Mouse (Mus musculus) kidney, adult 11 months (tissue): ENCODE measurements around the gene Apba2.

Experiments used
- DNase-seq: peaks from one replicate; pipeline ENCODE4 v3.0.0; 2022

The Apba2 gene

DNA sequence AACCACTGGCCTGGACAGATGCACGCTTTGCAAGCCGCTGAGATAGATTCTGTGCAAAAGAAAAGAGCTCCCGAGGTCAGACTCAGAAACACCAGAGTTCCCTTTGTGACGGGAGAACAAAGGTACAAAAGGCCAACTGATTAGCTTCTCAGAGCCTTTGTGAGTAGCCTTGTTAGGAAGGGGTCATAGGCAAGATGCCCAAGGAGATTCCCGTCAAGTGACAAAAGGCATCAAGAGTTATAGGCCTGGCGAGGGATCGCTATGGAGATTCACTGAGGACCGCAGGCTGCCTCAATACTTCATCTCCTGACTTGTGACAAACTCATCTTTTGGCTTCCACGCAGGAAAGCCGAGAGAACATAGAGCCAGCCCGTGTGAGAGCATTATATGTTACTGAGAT lies 237.6 kb downstream of the Apba2 start:
- no peak for DNase-seq

DNA sequence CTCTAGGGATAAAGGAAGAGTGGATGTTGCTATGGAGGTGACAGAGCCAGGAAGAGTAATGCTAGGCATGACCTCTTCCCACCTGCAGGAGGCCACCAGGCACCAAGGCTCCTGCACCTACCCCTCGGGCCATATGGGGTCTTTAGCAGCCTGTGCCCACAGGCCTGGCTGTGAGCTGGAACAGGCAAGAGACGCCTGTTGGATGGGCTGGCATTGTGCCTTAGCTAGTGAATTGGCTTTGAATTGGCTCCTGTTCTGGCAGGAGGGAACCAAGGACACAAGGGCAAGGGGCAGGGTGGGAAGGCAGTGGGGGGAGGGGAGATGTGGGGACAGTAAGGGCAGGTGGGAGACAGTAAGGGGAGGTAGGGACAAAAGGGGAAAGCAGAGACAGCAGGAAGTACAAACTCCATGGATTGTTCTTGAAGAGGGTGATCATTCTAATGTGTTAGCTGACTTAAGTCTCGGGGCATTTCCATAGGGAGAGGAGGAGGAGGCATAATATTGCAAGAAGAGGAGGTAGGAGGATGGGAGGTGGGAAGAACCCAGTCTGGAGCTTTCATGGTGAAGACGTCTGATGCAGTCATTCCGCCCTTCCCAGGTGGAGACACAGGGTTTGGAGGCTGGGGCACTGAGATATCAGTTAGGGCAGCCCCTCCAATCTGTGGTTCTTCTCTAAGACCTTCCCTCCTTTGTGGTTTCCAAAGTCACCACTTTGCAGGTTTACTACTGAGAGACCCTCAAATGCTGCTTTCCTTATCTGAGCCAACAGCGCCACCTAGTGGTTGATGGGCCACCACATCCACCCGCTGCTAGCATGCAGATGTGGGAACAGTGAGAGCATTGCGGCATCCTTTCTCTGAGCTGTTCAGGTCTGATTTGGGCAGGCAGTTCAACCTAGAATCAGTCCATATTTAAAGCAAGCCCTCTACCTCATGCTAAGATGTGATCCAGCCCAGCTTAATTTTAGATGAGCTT lies 240.1 kb downstream of the Apba2 start:
- peak; percentile 17 for DNase-seq

DNA sequence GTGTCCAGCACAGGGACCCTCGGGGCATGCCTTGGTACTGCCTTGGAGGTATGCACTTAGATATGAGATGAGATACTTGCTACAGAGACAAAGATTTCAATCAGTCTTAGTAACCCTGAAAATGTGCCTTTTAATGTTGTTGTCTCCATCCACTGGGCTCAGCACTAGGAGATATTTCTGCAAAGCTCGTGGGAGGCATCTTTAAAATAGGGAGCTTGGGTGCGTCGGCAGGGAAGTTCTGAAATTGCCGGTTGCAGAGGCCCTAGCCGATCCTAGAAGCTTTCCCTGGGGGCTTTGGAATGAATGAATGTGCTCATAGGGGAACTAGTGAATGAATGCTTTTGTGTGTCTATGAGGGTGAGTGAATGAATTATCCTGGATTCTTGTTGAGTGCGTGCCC lies 242.1 kb downstream of the Apba2 start:
- no peak for DNase-seq

DNA sequence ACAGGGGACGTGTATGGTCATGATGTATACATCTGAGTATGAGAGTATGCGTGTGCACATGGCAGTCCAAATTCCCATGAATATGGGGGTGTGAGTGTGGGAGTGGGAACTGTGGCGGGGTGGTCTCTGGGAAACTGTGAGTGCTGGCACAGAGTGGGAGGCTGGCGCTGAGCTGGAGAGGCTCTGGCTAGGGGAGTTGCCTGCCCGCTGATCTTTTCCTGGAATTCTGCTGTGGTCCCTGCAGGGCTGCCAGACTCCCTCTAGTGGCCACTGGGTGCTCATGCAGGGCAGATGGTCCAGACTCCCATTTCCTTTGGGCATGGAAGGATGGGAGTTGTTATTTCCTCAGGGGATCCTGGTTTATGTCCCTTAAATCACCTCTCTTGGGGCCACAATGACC lies 250.0 kb downstream of the Apba2 start:
- peak; percentile 14 for DNase-seq

DNA sequence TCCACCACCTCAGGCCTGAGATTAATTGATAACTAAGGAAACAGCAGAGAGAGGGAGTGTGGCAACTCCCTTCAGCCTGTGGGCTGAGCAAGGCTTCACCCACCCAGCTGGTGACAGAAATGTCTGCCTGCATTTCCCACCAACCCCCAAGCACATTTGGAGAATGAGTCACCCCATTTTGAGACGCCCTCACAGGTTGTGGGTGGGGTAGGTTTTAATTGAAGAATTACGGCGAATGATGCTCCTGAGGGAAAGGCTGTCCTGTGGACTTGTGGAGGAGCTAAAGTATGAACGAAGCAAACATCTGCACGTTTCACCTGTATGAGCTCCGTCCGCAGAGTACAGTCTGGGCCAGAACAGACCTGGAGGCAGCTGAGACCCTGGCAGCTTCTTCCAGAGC lies 250.6 kb downstream of the Apba2 start:
- DNase-seq, result no peak

DNA sequence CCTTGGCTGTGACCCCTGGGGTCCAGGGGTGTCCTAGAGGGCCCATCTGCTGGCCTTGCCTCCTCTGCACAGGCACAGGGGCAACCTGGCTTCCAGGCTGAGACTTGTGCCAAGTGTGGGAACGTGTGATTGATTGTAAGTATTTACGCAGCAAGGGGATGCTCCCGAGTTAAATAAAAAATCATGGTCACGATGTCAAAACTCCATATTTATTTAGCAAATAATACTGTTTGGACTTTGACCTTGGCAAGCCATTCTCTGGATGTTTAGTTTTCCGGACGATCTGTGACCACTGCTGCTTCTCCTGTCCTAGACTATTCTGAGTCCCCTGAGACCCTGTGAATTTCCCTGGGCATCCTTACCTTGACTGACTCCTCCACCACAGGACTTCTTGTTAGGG lies 252.2 kb downstream of the Apba2 start:
- DNase-seq, result no peak

DNA sequence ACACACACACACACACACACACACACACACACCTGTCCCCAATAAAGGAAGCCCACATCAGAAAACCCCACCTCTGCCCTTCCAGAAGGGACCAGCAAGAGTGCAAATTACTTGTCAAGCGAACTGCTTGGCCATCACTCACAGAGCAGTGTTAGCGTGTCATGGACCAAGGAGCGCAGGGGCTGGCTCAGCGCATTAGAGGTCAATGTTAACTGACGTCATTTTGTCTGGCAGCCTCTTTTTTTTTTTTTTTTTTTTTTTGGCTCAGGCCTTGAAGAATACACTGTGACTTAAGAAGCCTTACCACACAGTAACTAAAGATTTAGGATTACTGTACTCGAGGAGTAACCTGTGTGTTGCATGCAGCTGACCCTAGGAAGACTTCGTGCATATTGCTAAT lies 252.7 kb downstream of the Apba2 start:
- peak; percentile 36 for DNase-seq

DNA sequence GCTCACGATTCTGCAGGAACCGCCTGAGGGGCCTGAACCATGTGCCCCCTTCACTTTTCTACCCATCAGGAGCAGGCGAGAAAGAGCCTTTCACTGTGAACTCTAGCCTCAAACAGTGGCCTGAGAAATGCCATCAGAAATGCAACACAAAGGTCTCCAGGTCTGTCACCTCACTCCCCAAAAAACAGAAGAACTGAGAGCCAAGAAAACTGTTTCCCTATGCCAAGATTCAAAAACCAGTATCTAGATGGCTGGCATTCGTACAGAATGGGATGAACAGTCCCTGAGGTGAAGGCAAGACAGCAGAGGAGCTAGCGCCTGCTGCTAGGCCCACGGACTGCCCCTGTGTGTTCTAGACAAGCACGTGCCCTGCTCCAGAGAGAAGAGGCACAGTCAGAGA lies 253.6 kb downstream of the Apba2 start:
- DNase-seq, result no peak

DNA sequence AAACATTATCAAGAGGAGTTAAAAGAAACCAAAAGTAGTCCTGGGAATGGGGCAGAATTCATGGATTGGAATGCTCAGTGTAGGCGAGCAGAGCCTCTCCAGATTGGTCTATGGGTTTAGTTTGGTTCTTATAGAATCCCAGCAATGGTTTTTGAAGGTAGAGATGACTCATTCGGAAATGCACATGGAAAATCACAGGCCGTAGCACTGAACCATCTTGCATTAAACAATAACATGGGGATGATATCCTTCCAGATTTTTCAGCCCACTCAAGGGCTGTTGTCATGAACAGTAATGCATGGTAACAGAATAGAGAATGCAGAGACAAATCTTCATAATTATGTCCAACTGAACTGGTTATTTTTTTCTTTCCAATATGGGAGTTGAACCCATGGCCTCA lies 264.1 kb downstream of the Apba2 start:
- DNase-seq, result no peak

DNA sequence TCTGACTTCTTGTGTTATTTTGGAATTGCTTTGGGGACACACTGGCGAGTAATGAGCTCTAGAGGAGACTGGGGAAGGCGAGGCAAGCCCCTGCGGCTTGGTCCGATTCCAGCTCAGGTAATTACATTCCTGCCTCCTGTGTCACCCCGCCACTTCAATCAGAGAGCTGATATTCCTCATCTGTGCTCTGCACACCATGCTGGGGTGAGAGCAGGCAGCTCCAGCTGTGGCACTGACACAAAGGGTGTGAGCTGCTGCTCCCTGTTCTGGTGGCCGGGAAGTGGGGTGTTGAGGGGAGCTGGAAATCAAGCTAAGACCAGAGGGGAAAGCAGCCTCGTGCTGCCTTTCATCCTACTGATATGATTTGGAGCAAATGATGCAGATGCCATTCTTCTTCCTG lies 268.3 kb downstream of the Apba2 start:
- no peak for DNase-seq

DNA sequence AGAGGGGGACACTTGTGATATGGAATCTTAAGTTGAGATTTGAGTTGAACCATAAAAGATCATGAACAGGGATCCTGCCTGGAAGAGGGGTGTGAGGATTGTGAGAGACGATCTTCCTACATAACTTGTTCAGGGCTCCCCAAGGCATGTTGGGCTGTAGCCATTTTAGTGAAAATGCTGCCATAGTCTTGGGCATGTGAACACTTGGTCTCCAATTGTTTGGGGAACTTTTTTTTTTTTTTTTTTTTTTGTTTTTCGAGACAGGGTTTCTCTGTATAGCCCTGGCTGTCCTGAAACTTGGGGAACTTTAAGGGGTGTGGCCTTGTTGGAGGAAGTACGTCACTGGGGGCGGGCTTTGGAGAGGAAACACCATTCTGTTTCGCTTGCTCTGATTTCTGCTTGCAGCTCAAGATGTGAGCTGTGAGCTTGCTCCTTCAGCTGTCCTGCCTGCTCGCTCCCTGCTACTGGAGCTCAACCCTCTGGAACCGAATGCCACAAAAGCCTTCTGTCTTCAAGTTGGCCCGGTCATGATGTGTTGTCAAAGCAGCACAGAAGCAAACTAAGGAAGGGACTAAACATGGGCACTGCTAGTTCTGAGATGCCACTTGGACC lies 269.4 kb downstream of the Apba2 start:
- no peak for DNase-seq

DNA sequence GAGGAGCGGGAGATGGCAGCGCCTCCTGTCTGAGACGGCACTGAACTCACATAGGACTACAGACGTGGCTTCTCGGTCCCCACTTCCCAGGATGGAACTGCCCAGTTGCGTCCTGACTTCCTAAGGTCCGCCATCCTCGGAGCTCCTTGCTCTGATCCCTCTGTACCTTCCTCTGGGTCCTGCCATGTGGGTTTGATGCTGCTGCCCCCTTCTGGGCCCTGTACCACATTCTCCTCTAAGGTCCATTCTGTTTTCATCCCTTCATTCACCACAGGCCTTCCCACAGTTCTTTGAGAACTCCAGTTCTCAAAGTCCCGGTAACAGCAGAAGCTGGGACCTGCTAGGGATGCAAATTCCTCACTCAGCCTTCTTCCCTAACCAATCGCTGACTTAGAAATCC lies 272.0 kb downstream of the Apba2 start:
- DNase-seq, result no peak

DNA sequence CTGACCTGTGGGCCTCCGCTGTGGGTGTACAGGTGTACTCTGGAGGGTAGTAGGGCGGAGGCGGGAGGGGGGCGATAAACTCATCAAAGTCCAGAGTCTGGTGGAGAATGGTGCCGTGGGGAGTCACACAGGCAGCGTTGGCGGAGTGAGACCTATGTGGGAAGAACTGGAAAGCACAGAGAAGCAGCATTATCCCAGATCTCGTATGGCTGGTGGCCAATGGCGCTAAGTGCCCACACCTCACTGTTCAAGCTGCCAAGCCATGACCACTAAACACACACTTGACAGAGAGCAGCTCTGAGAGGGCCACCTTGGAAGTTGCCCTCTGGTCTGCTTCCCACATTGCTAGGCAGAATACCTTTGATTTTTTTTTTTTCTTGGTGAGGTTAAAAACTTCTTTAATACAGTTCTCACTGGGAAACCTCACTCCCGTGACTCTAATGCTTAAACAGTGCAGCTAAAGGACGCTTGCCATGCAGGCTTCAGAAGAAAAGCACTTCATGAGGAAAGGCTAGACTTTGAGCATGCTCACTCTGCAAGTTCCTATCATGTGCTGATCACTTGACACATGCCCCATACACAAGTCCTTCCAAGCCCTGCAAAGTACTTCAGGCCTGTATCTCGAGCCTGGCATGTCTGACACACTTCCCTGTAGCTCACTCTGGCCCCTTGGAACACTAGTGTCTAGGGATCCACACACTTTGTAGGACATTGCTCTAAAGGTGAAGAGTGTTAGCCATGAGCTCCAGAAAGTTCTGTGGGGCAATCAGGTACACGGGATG lies 275.4 kb downstream of the Apba2 start:
- DNase-seq, result no peak

DNA sequence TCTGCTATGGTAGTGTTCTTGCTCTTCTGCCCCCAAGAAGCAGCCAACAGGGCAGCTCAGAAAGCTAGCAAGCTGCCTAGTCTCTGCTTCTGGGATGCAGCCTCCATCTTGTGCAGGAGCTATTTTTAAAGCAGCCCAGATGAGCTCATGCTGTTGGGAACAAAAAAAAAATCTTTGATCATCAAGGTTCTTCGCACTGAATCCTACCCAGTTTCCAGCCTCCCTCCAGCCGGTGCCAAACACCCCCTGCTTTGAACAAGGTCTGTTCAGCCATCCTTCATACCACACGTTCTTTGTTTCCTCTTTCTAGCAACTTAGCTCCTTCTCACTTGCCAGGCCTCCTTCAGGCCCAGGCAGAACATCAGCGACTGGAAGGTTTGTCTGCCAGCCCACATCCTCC lies 278.0 kb downstream of the Apba2 start:
- no peak for DNase-seq

DNA sequence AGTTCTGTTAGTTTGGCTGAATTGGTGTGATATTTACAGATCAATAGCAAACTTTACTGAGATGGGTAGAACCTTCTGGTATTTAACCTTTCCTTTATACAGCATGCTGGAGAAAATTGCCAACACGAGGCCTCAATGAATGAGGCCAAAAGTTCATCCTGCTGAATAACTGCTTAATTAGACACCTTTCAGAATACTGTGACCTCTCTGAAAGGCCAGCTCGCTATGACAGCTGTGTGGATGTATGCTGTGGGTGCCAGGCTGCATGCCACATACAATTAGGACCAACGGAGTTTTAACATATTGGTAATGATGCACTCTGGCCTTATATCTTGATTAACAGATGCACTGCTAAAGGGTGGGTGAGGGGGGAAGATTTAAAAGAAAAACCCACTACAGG lies 283.5 kb downstream of the Apba2 start:
- DNase-seq, result no peak

DNA sequence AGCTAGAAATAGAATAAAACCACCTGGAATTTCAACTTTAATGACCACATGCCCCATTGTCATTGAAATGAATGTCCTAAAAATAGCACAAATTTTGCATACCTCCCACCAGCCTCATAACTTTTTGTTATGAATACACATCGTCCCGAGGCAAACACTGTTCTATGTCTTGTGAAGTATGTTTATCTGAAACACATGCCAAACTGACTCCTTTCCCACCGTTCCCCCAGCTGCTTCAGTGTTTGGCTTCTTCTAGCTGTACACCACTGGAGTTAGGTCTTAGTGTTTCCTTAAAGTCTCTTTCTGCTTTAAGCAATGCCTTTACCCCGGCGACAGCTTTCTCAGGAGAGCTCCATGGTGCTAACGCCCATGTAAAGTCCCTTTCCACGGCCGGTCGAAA lies 289.6 kb downstream of the Apba2 start:
- DNase-seq, result no peak

DNA sequence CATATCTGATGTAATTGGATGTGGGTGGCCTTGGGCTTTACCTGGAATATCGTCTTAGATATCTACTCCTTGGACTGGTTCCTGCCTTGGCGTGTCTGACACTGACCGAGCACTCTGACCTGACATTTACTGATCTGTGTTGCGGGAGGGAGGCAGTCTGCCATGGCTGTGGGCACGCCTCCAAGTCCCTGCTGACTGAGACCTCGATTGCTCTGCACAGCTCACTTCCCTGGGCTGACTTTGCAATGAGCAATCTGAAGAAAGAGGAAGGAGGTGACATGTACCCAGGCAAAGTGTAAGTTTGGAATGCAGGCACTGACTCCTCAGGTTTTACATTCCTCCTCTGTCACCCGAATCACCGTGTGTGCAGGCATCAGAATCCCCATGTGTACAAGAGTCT lies 290.5 kb downstream of the Apba2 start:
- no peak for DNase-seq

DNA sequence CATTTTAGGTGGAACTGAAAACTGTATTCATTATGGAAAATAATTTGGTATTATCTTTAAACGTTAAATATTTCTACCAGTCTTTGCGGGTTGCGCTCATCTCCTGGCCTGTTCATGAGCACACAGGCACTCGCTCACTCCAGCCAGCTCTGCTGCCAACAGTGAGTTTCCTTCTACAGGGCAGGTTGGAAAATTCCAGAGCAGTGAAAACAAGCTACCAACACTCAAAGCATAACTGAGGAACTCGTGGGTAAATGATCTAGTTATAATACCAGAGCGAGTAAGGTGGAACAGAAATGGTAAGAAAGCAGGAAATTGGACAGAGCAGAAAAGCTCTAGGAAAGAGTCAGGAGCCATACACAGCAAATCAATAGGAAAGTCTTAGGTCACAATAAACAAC lies 294.0 kb downstream of the Apba2 start:
- peak; percentile 12 for DNase-seq
